Mouse (Mus musculus): ENCODE results near the gene Art5. TPM values are rescaled to one million over a fixed set of nuclear protein-coding genes. Genes with fewer than 3 reads are reported as not detected.

Gene Art5
- polyA plus RNA-seq, 1 experiment from 2014 or later: 1.2 TPM

- WGBS: 73% methylated on average over 5 of the region's 5 CpGs
- H3K4me3 ChIP-seq: no peak overlapping the region
- H3K4me1 ChIP-seq: peaks cover 16% of the 10 kb centered on the region
- no peaks in the 10 kb centered on the region for H3K27me3 ChIP-seq
- no peak for ATAC-seq (ENCODE audit: insufficient number of reproducible peaks, insufficient read depth, low FRiP score, low TSS enrichment, low read depth)
- H3K4me2 ChIP-seq: no peak overlapping the region
- H3K36me3 ChIP-seq: no peaks in the 10 kb centered on the region
- no peak overlapping the region for H3K9ac ChIP-seq
- H3K9me3 ChIP-seq: no peaks in the 10 kb centered on the region
- H3K27ac ChIP-seq: no peak overlapping the region
Measured at GRCm38 (mm10) chr7:102104126-102104525, 5.2 kb downstream of the Art5 start.

DNA sequence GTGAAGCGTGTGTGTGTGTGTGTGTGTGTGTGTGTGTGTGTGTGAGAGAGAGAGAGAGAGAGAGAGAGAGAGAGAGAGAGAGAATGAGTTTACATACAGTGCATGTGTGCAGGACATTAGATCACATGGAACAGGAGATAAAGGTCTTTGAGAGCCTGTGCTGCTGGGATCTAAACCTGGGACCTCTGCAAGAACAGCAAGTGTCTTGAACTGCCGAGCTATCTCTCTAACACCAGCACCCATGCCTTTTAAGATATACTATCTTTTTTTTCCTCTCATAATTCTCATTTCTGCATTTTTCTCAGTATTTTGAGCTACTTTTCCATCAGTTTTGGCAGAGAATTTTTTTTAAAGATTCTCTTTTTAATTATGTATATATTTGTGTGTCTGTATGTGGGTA is 5.7 kb downstream of the Art5 start:
- 70% methylated on average over 2 of the region's 2 CpGs for WGBS
- Histone ChIP-seq H3K4me2 (no peak overlapping the region), H3K4me3 (no peak overlapping the region), H3K4me1 (peaks cover 16% of the 10 kb centered on the region), H3K27ac (no peak overlapping the region), H3K36me3 (no peaks in the 10 kb centered on the region), H3K9ac (no peak overlapping the region), H3K27me3 (no peaks in the 10 kb centered on the region), H3K9me3 (no peaks in the 10 kb centered on the region)
- ATAC-seq (ENCODE audit: insufficient number of reproducible peaks, insufficient read depth, low FRiP score, low TSS enrichment, low read depth): no peak

- peaks cover 16% of the 10 kb centered on the region for H3K4me1 ChIP-seq
- 47% methylated on average over 6 of the region's 6 CpGs for WGBS
- no peak overlapping the region for H3K27ac ChIP-seq
- no peak overlapping the region for H3K4me3 ChIP-seq
- H3K27me3 ChIP-seq: no peaks in the 10 kb centered on the region
- no peaks in the 10 kb centered on the region for H3K9me3 ChIP-seq
- no peaks in the 10 kb centered on the region for H3K36me3 ChIP-seq
- no peak overlapping the region for H3K4me2 ChIP-seq
- no peak overlapping the region for H3K9ac ChIP-seq
- no peak for ATAC-seq (ENCODE audit: insufficient number of reproducible peaks, insufficient read depth, low FRiP score, low TSS enrichment, low read depth)
Measured at GRCm38 (mm10) chr7:102102696-102103095, 6.6 kb downstream of the Art5 start.

DNA sequence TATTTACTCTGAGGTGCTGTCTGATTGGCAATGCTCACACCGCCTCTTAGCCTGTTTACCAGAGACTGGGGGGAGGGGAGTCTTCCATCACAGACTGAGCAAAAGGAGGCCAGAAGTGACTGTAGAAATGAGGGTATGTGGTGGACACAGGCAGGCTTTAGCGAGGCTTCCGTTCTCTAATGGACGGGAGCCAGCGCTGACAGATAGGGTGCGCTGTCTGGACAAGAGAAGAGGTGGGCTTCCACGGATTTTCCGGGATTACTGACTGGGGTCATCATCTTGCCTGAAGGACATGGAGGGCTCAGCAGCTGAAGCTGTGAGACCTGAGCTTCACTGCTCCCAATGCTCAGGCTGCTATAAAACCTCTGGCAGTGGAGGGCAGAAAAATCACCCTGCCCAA is 7.0 kb downstream of the Art5 start:
- H3K9me3 ChIP-seq: no peaks in the 10 kb centered on the region
- no peak for ATAC-seq (ENCODE audit: insufficient number of reproducible peaks, insufficient read depth, low FRiP score, low TSS enrichment, low read depth)
- H3K4me3 ChIP-seq: no peak overlapping the region
- no peak overlapping the region for H3K27ac ChIP-seq
- 49% methylated on average over 8 of the region's 8 CpGs for WGBS
- H3K9ac ChIP-seq: no peak overlapping the region
- no peaks in the 10 kb centered on the region for H3K27me3 ChIP-seq
- H3K4me2 ChIP-seq: no peak overlapping the region
- H3K4me1 ChIP-seq: peaks cover 16% of the 10 kb centered on the region
- no peaks in the 10 kb centered on the region for H3K36me3 ChIP-seq

DNA sequence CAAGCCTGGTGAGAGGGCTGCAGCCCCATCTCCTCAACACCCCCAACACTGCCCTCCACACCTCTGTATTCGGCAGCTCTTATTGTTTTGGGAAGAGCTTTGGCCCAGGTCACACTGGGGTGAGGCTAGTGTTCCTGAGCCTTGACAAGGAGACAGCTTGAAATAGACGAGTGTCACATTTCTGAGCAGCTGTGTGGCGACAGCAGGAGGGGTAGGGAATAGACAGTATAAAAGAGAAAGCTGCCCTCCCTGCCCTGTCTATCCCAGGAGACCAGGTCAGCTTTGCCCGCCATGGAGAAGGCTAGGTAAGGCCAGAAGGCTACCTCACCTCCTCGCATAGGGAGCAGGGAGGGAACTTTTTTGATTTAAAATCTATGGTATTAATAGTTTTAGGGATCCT is 7.8 kb downstream of the Art5 start, which contains the start of gene Art1:
TSS of gene Art1 (plus strand) at position 257 of the 400 bp plus-strand sequence.
- no peaks in the 10 kb centered on the region for H3K9me3 ChIP-seq
- no peak for ATAC-seq (ENCODE audit: insufficient number of reproducible peaks, insufficient read depth, low FRiP score, low TSS enrichment, low read depth)
- H3K4me2 ChIP-seq: peak within 1 kb of the TSS; percentile 62
- H3K9ac ChIP-seq: no peak within 1 kb of the TSS
- 34% methylated on average over 5 of the region's 5 CpGs for WGBS
- H3K4me3 ChIP-seq: no peak within 1 kb of the TSS
- H3K4me1 ChIP-seq: peaks cover 12% of the 10 kb centered on the region
- H3K27me3 ChIP-seq: no peaks in the 10 kb centered on the region
- H3K27ac ChIP-seq: no peak within 1 kb of the TSS
- no peaks in the 10 kb centered on the region; the same call in none of the 2 replicates for H3K36me3 ChIP-seq

GRCm38 (mm10) chr7:102100868-102101267 is 8.4 kb downstream of the Art5 start:
- Histone ChIP-seq H3K4me3 (no peak overlapping the region), H3K9me3 (no peaks in the 10 kb centered on the region), H3K36me3 (no peaks in the 10 kb centered on the region; the same call in none of the 2 replicates), H3K9ac (no peak overlapping the region), H3K27ac (no peak overlapping the region), H3K4me1 (peaks cover 12% of the 10 kb centered on the region; the same call in 1 of the 2 replicates), H3K27me3 (no peaks in the 10 kb centered on the region), H3K4me2 (peak overlapping the region; percentile 62)
- WGBS: 59% methylated on average over 5 of the region's 5 CpGs
- no peak for ATAC-seq (ENCODE audit: insufficient number of reproducible peaks, insufficient read depth, low FRiP score, low TSS enrichment, low read depth)

DNA sequence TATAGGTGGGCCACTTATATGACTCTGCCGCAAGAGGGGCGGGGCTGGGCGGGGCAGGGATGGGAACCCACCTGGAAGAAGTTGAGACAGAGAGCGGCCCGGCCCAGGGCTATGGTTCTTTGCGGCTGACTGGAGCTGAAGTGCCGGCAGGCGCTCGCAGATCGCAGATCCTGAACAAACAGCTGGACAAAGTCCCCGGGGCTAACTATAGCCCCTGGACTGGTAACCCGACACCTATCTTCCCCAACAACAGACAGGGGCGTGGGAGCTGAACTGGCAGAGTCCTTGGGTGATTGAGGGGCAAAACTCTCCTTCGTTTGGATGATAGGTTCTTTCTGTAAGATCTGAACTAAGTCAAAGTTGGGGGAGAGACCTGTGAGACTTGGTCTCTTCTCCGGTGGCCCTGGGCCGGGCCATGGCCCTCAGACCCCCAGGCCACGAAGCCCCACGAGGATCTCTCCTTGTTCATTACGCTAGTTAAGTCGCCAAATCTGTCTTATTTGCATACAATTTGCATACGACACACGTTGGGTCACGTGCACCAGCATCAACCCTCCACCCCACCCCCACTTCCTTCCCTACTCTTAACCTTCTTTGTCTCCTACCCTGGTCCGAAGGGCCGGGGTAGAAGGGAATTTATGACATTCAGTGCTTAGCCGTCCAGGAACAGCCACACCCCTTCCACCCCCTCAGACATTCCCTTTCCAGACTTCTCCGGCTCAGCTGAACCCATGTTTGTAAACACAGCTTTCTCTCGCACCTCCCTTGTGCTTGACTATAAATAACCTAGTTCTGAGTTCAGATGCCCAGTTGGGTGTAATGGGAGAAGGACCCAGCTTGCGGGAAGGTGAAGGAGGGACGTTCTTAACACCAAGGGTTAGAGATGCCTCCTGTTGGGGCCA is 9.3 kb downstream of the Art5 start:
- Histone ChIP-seq H3K4me2 (peak overlapping the region; percentile 62), H3K27me3 (no peaks in the 10 kb centered on the region), H3K9me3 (no peaks in the 10 kb centered on the region), H3K36me3 (peaks cover 4% of the 10 kb centered on the region), H3K4me3 (peak overlapping the region; percentile 32), H3K9ac (peak overlapping the region; percentile 54), H3K27ac (no peak overlapping the region), H3K4me1 (peaks cover 12% of the 10 kb centered on the region; the same call in 1 of the 2 replicates)
- ATAC-seq (ENCODE audit: insufficient number of reproducible peaks, insufficient read depth, low FRiP score, low TSS enrichment, low read depth): no peak
- WGBS: 5% methylated on average over 30 of the region's 30 CpGs

DNA sequence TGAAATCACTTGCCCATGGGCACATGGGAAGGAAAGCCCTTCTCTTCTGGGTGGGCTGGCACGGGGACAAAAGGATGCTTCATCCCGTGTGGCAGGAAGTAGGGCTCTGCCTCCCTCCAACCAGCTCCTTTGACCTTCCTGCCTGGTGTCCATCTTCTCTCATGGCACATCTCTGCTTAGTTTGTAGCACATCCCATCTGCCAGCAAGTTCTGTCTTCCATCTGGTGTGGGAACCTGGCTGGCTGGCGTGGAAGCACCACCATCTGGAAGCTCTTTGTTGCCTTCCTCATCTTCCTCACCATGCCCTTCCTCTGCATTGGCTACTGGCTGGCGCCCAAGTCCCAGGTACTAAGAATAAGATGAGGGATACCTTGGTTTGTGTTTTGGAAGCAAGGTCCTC is 22.0 kb downstream of the Art5 start:
- Histone ChIP-seq H3K4me2 (no peak overlapping the region), H3K36me3 (peaks cover 70% of the 10 kb centered on the region), H3K9ac (no peak overlapping the region), H3K27me3 (no peaks in the 10 kb centered on the region), H3K27ac (no peak overlapping the region), H3K9me3 (no peaks in the 10 kb centered on the region), H3K4me3 (no peak overlapping the region), H3K4me1 (no peaks in the 10 kb centered on the region)
- 84% methylated on average over 4 of the region's 4 CpGs for WGBS
- no peak for ATAC-seq (ENCODE audit: insufficient number of reproducible peaks, insufficient read depth, low FRiP score, low TSS enrichment, low read depth)

DNA sequence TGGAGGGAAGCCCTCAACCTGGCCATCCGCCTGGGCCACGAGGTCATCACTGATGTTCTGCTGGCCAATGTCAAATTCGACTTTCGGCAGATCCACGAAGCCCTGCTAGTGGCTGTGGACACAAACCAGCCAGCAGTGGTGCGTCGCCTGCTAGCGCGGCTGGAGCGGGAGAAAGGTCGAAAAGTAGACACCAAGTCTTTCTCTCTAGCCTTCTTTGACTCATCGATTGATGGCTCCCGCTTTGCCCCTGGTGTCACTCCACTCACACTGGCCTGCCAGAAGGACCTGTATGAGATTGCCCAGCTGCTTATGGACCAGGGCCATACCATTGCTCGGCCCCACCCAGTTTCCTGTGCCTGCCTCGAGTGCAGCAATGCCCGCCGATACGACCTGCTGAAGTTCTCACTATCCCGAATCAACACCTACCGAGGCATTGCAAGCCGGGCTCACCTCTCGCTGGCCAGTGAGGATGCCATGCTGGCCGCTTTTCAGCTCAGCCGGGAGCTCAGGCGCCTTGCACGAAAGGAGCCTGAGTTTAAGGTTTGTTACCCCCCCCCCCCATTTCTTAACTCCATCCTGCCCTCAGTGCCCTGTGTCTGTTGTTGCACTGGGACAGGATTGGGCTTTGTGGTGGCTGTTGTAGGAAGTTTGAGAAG is 25.1 kb downstream of the Art5 start:
- no peaks in the 10 kb centered on the region for H3K9me3 ChIP-seq
- no peak overlapping the region for H3K4me3 ChIP-seq
- H3K4me1 ChIP-seq: no peaks in the 10 kb centered on the region
- H3K4me2 ChIP-seq: no peak overlapping the region
- WGBS: 92% methylated on average over 26 of the region's 26 CpGs
- H3K27me3 ChIP-seq: no peaks in the 10 kb centered on the region
- H3K9ac ChIP-seq: no peak overlapping the region
- ATAC-seq (ENCODE audit: insufficient number of reproducible peaks, insufficient read depth, low FRiP score, low TSS enrichment, low read depth): no peak
- H3K36me3 ChIP-seq: peaks cover 80% of the 10 kb centered on the region
- no peak overlapping the region for H3K27ac ChIP-seq

DNA sequence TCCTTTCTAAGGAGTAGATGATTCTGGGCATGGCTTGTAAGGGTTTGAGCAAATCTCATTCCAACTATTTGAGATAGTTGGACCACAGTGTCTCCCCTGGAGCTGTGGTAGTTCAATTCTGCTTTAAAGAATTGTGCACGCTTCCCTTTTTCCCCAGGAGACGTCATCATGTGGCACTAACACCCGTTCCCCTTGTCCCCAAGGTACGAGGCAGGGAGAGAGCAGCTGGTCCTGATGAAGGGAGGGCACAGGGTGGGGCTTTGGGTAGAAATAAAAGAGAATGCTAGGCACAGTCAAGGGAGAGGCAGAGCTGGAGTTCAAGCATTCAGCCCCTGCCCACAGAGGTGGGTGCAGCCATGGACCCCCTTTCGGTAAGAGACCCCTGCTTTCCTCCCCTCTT is 26.5 kb downstream of the Art5 start, which contains the start of gene Trpc2:
TSS of gene Trpc2 (plus strand) at position 301 of the 400 bp plus-strand sequence.
- H3K4me2 ChIP-seq: no peak within 1 kb of the TSS
- H3K4me3 ChIP-seq: no peak within 1 kb of the TSS
- no peaks in the 10 kb centered on the region for H3K27me3 ChIP-seq
- WGBS: 61% methylated on average over 5 of the region's 5 CpGs
- H3K27ac ChIP-seq: no peak within 1 kb of the TSS
- H3K9ac ChIP-seq: 0 out of 2 replicates have a peak within 1 kb of the TSS, but pooled peaks have one; percentile 52
- no peaks in the 10 kb centered on the region for H3K9me3 ChIP-seq
- no peak for ATAC-seq (ENCODE audit: insufficient number of reproducible peaks, insufficient read depth, low FRiP score, low TSS enrichment, low read depth)
- no peaks in the 10 kb centered on the region for H3K4me1 ChIP-seq
- peaks cover 81% of the 10 kb centered on the region for H3K36me3 ChIP-seq

DNA sequence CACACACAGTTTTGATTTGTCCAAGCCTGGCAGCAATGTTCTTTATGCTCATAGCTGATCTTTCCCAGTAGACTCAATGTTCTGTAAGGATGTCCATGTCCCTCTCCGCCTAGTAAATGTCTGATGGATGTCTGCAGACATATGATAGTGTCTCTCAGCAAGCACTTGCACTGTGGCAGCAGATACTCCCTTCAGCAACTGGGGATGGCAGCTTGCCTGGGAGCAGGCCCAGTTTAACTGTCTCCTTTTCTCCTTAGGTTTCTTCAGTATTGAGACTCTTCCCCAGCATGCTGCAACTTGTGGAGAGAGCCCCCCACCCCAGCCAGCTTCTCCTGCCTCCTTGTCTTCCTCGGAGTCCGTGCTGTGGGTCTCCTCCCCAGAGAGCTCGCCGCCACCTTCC is 27.5 kb downstream of the Art5 start:
- Histone ChIP-seq H3K9me3 (no peaks in the 10 kb centered on the region), H3K4me1 (no peaks in the 10 kb centered on the region), H3K9ac (no peak overlapping the region), H3K27ac (no peak overlapping the region), H3K36me3 (peaks cover 85% of the 10 kb centered on the region), H3K27me3 (no peaks in the 10 kb centered on the region), H3K4me2 (no peak overlapping the region), H3K4me3 (no peak overlapping the region)
- no peak for ATAC-seq (ENCODE audit: insufficient number of reproducible peaks, insufficient read depth, low FRiP score, low TSS enrichment, low read depth)
- WGBS: 94% methylated on average over 5 of the region's 5 CpGs

GRCm38 (mm10) chr7:102080311-102080710 is 29.0 kb downstream of the Art5 start:
- H3K36me3 ChIP-seq: peaks cover 91% of the 10 kb centered on the region
- H3K4me1 ChIP-seq: no peaks in the 10 kb centered on the region
- no peaks in the 10 kb centered on the region for H3K27me3 ChIP-seq
- no peaks in the 10 kb centered on the region for H3K9me3 ChIP-seq
- H3K27ac ChIP-seq: no peak overlapping the region
- H3K9ac ChIP-seq: no peak overlapping the region
- no peak overlapping the region for H3K4me2 ChIP-seq
- 88% methylated on average over 8 of the region's 8 CpGs for WGBS
- no peak for ATAC-seq (ENCODE audit: insufficient number of reproducible peaks, insufficient read depth, low FRiP score, low TSS enrichment, low read depth)
- no peak overlapping the region for H3K4me3 ChIP-seq

All from embryonic facial prominence, embryonic 13.5 days (tissue).